Mouse (Mus musculus): ENCODE data around the gene Hist1h2bn. TPM values are rescaled to one million over a fixed set of nuclear protein-coding genes. Genes with fewer than 3 reads are reported as not detected.

Hist1h2bn gene
- 15.9 and 19.2 TPM in 2 replicates for polyA plus RNA-seq (2012; rRNA removed)

DNA sequence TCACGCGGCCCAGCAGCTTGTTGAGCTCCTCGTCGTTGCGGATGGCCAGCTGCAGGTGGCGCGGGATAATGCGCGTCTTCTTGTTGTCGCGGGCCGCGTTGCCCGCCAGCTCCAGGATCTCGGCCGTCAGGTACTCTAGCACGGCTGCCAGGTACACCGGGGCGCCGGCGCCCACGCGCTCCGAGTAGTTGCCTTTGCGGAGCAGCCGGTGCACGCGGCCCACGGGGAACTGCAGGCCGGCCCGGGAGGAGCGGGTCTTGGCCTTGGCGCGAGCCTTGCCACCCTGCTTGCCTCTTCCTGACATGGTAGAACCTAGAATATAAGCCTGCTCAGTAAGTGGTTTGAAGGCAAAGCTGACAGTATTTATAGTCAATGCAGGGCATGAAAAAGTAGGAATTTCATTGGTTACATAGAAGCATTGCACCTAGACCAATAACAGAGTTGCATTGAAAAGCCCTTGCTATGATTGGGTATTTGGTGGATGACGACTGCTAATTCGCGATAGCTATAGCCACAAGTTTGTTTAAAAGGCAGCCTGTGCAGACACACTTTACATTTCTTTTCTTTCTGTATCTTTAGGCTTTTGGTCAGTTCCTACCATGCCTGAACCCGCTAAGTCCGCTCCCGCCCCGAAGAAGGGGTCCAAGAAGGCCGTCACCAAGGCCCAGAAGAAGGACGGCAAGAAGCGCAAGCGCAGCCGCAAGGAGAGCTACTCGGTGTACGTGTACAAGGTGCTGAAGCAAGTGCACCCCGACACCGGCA is at the start of gene Hist1h2bn, which contains the start of gene Hist1h2ak:
Gene Hist1h2bn (plus strand): TSS at position 600 of the 762 bp plus-strand sequence.
Gene Hist1h2ak (minus strand): TSS at position 304 of the 762 bp plus-strand sequence.

DNA sequence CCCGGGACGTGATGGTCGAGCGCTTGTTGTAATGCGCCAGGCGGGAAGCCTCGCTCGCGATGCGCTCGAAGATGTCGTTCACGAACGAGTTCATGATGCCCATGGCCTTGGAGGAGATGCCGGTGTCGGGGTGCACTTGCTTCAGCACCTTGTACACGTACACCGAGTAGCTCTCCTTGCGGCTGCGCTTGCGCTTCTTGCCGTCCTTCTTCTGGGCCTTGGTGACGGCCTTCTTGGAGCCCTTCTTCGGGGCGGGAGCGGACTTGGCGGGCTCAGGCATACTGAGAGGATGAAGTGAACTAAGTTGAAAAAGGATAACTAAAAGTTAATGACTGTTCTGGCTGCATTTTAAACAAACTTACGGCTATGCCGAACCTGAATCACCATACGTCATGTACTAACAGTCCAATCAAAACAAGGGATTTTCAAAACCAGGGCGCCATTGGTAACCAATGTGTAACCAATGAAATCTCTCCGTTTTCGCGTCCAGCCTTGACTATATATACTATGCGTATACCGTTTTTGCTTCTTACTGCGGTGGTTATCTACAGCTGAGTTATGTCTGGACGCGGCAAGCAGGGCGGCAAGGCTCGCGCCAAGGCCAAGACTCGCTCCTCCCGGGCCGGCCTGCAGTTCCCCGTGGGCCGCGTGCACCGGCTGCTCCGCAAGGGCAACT is 37.9 kb upstream of the Hist1h2bn start, which contains the start of the genes Hist1h2bl and Hist1h2ai:
Gene Hist1h2bl (minus strand): TSS at position 280 of the 676 bp plus-strand sequence.
Gene Hist1h2ai (plus strand): TSS at position 559 of the 676 bp plus-strand sequence.

DNA sequence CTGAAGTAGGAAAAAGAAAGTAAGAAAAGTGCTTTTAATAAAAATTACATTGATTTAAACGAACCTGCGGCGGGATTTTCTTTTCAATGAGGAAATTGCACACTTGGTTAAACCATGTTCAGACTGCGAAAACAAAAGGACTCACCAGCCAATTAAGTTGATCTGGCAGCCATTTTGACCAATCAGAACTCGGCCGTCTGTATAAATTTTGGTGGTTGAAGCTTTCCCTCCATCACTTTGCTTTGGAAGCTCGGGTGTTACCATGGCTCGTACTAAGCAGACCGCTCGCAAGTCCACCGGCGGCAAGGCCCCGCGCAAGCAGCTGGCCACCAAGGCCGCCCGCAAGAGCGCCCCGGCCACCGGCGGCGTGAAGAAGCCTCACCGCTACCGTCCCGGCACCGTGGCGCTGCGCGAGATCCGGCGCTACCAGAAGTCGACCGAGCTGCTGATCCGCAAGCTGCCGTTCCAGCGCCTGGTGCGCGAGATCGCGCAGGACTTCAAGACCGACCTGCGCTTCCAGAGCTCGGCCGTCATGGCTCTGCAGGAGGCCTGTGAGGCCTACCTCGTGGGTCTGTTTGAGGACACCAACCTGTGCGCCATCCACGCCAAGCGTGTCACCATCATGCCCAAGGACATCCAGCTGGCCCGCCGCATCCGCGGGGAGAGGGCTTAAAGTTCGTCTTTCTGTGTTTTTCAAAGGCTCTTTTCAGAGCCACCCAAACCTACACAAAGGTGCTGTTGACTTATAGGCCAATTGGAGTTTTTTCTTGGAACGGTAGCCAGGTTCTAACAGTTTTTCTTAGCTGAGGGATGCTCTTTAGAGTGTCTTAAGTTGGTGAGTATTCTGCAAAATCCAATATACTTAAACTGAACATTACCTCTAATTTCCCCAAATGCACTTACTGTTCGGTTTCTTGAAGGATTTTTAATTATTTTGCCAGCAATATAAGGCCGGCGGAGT is 36.2 kb upstream of the Hist1h2bn start, which contains the start of gene Hist1h3h:
Gene Hist1h3h (plus strand): TSS at position 263 of the 961 bp plus-strand sequence.

DNA sequence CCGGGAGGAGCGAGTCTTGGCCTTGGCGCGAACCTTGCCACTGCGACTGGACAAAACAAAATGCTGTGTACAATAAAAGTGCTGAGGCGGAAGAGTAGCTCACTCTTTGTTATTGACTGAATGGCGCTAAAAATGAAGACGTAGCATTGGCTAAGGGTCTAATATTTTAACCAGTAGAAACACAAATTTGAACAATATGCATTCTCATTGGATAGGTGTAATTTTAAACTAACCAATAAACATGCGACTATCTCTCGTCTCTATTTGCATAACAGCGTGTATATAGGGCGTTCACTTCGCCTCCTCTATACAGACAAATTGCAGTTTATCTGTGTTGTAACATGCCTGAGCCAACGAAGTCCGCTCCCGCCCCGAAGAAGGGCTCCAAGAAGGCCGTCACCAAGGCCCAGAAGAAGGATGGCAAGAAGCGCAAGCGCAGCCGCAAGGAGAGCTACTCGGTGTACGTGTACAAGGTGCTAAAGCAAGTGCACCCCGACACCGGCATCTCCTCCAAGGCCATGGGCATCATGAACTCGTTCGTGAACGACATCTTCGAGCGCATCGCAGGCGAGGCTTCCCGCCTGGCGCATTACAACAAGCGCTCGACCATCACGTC is 32.1 kb upstream of the Hist1h2bn start, which contains the start of gene Hist1h2bm:
Gene Hist1h2bm (plus strand): TSS at position 288 of the 616 bp plus-strand sequence.

DNA sequence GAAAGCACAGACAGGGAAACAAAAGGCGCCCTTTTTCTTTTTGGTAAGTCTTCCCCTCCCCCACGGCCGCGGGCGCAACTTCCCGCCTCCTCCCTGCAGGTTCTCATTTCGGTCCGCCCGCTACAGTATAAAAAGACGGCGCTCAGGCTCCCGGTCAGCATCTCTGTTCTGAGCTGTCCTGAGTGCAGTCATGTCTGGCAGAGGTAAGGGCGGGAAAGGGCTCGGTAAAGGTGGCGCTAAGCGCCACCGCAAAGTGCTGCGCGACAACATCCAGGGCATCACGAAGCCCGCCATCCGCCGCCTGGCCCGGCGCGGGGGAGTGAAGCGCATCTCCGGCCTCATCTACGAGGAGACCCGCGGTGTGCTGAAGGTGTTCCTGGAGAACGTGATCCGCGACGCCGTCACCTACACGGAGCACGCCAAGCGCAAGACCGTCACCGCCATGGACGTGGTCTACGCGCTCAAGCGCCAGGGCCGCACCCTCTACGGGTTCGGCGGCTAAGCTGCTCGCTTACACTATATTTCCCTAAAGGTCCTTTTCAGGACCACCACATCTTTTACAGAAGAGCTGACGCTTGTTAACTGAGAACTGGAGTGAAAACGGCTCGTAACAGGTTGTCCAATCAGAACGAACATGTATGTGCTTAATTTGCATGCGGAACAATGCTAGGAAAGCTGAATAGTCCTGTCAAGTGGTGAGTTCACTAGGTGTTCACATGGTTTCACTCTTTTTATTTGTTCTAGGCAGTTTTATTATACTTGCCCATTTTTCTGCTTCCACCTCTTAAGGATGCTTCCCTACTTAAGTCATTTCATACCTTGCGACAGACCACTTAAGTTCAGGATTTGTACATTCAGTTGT is 18.8 kb upstream of the Hist1h2bn start, which contains the start of gene Hist1h4j:
Gene Hist1h4j (plus strand): TSS at position 159 of the 862 bp plus-strand sequence.

DNA sequence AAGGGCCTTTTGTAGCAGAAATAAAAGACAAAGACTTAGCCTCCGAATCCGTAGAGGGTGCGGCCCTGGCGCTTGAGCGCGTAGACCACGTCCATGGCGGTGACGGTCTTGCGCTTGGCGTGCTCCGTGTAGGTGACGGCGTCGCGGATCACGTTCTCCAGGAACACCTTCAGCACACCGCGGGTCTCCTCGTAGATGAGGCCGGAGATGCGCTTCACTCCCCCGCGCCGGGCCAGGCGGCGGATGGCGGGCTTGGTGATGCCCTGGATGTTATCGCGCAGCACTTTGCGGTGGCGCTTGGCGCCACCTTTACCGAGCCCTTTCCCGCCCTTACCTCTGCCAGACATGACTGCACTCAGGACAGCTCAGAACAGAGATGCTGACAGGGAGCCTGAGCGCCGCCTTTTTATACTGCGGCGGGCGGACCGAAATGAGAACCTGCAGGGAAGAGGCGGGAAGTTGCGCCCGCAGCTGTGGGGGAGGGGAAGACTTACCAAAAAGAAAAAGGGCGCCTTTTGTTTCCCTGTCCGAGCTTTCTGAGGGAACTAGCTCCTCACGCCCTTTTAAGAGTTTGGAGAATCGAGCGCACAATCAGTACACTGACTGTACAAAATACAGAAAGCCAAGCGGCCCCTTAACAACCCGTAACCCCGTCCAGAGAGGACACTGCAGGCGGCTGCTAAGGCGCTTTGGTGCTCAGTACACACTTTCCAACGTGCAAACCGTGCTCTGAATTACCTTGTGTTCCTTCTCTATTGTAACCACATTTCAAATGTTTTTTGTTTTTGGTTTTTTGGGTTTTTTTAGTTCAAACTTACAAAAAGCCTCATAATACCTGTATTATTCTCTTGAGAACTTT is 3.5 kb upstream of the Hist1h2bn start, which contains the start of gene Hist1h4k:
Gene Hist1h4k (minus strand): TSS at position 347 of the 859 bp plus-strand sequence.

DNA sequence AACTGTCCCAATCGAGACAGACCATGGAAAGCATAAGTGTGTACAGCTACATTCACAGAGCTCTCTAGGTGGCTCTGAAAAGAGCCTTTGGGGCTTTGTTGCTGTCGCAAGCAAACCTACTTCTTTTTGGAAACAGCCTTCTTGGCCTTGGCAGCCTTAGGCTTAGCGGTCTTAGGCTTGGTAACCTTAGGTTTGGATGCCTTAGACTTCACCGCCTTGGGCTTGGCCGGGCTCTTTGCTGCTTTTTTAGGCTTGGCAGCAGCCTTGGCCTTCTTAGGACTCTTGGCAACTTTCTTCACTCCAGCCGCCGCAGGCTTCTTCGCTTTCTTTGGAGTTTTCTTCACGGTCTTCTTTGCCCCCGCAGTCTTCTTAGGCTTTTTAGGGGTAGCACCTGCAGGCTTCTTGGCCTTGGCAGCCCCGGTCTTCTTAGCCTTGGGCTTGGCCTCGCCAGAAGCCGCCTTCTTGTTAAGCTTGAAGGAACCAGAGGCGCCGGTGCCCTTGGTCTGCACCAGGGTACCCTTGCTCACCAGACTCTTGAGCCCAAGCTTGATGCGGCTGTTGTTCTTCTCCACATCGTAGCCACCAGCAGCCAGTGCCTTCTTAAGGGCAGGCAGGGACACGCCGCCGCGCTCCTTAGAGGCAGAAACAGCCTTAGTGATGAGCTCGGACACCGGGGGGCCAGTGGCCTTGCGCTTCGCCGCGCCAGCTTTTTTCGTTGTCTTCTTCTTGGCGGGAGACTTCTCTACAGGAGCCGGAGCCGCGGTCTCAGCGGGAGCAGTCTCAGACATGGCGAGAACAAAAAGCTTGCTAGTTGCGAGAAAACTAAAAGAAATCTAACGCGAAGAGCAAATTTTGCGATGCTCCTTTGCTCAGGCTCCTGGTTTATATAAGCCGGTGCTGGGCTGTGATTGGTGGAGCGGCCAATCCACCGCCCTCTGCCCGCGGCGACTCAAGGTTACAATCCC is 26.1 kb downstream of the Hist1h2bn start, which contains the start of gene Hist1h1b:
Gene Hist1h1b (minus strand): TSS at position 859 of the 965 bp plus-strand sequence.

DNA sequence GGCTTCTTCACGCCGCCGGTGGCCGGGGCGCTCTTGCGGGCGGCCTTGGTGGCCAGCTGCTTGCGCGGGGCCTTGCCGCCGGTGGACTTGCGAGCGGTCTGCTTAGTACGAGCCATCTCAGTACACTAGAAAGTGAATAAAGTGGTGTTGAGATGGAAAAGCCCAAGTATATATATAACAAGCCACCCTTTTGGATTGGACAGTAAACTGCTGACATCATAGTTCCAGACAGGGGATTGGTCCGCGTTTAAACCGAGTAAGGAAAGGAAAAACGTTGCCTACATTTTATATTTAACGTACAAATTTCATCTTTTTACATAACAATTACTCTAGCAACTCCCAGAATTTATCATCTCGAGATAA is 29.3 kb downstream of the Hist1h2bn start, which contains the start of gene Hist1h3i:
Gene Hist1h3i (minus strand): TSS at position 116 of the 363 bp plus-strand sequence.

DNA sequence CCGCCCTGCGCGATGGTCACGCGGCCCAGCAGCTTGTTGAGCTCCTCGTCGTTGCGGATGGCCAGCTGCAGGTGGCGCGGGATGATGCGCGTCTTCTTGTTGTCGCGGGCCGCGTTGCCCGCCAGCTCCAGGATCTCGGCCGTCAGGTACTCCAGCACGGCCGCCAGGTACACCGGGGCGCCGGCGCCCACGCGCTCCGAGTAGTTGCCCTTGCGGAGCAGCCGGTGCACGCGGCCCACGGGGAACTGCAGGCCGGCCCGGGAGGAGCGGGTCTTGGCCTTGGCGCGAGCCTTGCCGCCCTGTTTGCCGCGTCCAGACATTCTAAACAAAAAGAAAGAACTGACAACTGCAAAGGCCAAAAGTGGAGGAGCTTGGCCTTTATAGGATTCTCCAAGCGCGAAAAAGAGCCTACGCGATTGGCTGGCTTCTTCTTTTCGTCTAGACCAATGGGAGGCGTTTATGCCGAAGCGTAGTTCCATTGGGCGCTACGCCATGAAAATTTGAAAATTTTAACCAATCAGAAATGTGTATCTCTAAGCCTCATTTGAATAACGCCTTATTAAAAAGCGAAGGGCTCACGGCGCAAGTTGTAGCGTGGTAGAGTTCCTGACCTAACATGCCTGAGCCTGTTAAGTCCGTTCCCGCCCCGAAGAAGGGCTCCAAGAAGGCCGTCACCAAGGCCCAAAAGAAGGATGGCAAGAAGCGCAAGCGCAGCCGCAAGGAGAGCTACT is 33.1 kb downstream of the Hist1h2bn start, which contains the start of the genes Hist1h2an and Hist1h2bp:
Gene Hist1h2an (minus strand): TSS at position 320 of the 731 bp plus-strand sequence.
Gene Hist1h2bp (plus strand): TSS at position 563 of the 731 bp plus-strand sequence.

Other genes starting within 250 kb of the Hist1h2bn start
- gene Zkscan8, start 223.0 kb upstream of the Hist1h2bn start, polyA plus RNA-seq (2012; rRNA removed) = 2.0 and 2.2 TPM in 2 replicates
- not detected in 2 replicates for gene Olfr1366, start 211.3 kb upstream of the Hist1h2bn start, polyA plus RNA-seq (2012; rRNA removed)
- not detected in 2 replicates for gene Olfr1535, start 194.2 kb upstream of the Hist1h2bn start, polyA plus RNA-seq (2012; rRNA removed)
- gene Olfr1364, start 172.4 kb upstream of the Hist1h2bn start, polyA plus RNA-seq (2012; rRNA removed) = not detected in 2 replicates
- not detected in 2 replicates for gene Olfr1362, start 140.1 kb upstream of the Hist1h2bn start, polyA plus RNA-seq (2012; rRNA removed)
- not detected in 2 replicates for gene Olfr11, start 111.6 kb upstream of the Hist1h2bn start, polyA plus RNA-seq (2012; rRNA removed)
- gene Olfr1361, start 90.7 kb upstream of the Hist1h2bn start, polyA plus RNA-seq (2012; rRNA removed) = not detected in 2 replicates
- gene Olfr1360, start 76.7 kb upstream of the Hist1h2bn start, polyA plus RNA-seq (2012; rRNA removed) = not detected in 2 replicates
- not detected in 2 replicates for gene Olfr1359, start 56.0 kb upstream of the Hist1h2bn start, polyA plus RNA-seq (2012; rRNA removed)
- 14.6 and 15.9 TPM in 2 replicates for gene Hist1h2bl, start 38.0 kb upstream of the Hist1h2bn start, polyA plus RNA-seq (2012; rRNA removed)
- 6.1 and 8.0 TPM in 2 replicates for gene Hist1h2ai, start 37.7 kb upstream of the Hist1h2bn start, polyA plus RNA-seq (2012; rRNA removed)
- 25.6 and 32.9 TPM in 2 replicates for gene Hist1h3h, start 36.5 kb upstream of the Hist1h2bn start, polyA plus RNA-seq (2012; rRNA removed)
- 17.9 and 18.0 TPM in 2 replicates for gene Hist1h2bm, start 32.1 kb upstream of the Hist1h2bn start, polyA plus RNA-seq (2012; rRNA removed)
- gene Hist1h4j, start 19.1 kb upstream of the Hist1h2bn start, polyA plus RNA-seq (2012; rRNA removed) = 31.8 and 33.2 TPM in 2 replicates
- gene Hist1h4k, start 3.6 kb upstream of the Hist1h2bn start, polyA plus RNA-seq (2012; rRNA removed) = 30.3 and 35.2 TPM in 2 replicates
- 49.3 and 52.1 TPM in 2 replicates for gene Hist1h2ak, start 296 bp upstream of the Hist1h2bn start, polyA plus RNA-seq (2012; rRNA removed)
- gene Hist1h1b, start 26.5 kb downstream of the Hist1h2bn start, polyA plus RNA-seq (2012; rRNA removed) = 9.7 and 11.9 TPM in 2 replicates
- 30.9 and 33.6 TPM in 2 replicates for gene Hist1h3i, start 29.2 kb downstream of the Hist1h2bn start, polyA plus RNA-seq (2012; rRNA removed)
- 10.0 and 11.5 TPM in 2 replicates for gene Hist1h2an, start 33.1 kb downstream of the Hist1h2bn start, polyA plus RNA-seq (2012; rRNA removed)
- gene Hist1h2bp, start 33.3 kb downstream of the Hist1h2bn start, polyA plus RNA-seq (2012; rRNA removed) = 2.1 and 3.0 TPM in 2 replicates
- gene Hist1h2bq, start 56.1 kb downstream of the Hist1h2bn start, polyA plus RNA-seq (2012; rRNA removed) = 10.6 and 13.5 TPM in 2 replicates
- 0.12 and 0.19 TPM in 2 replicates for gene Hist1h2ao, start 56.3 kb downstream of the Hist1h2bn start, polyA plus RNA-seq (2012; rRNA removed)
- gene Hist1h4m, start 57.6 kb downstream of the Hist1h2bn start, polyA plus RNA-seq (2012; rRNA removed) = not detected in 2 replicates
- gene Hist1h4n, start 78.1 kb downstream of the Hist1h2bn start, polyA plus RNA-seq (2012; rRNA removed) = 44.5 and 54.6 TPM in 2 replicates
- gene Hist1h2ap, start 79.4 kb downstream of the Hist1h2bn start, polyA plus RNA-seq (2012; rRNA removed) = 78.6 and 88.4 TPM in 2 replicates
- 5.4 and 8.3 TPM in 2 replicates for gene Hist1h2br, start 79.6 kb downstream of the Hist1h2bn start, polyA plus RNA-seq (2012; rRNA removed)
- 0.38 and 0.40 TPM in 2 replicates for gene Zfp184, start 191.0 kb downstream of the Hist1h2bn start, polyA plus RNA-seq (2012; rRNA removed)
- gene Pom121l2, start 227.1 kb downstream of the Hist1h2bn start, polyA plus RNA-seq (2012; rRNA removed) = not detected in 2 replicates